Mouse (Mus musculus) CD8-positive naive resting alpha-beta T cell, adult 57 days (primary cell): ENCODE measurements around the gene Pigh. TPM values are rescaled to one million over a fixed set of nuclear protein-coding genes. Genes with fewer than 3 reads are reported as not detected.

ENCODE experiments used
- total RNA-seq: library from RNA; stranded (reverse); gene quantifications from one replicate; pipeline ENCODE4 v1.2.4, GENCODE M21; 2023

Pigh gene
- total RNA-seq = 7.0 TPM

GRCm38 (mm10) chr12:79089182-79089812 lies at the start of gene Pigh:
Gene Pigh (minus strand): TSS chr12:79089651.

DNA sequence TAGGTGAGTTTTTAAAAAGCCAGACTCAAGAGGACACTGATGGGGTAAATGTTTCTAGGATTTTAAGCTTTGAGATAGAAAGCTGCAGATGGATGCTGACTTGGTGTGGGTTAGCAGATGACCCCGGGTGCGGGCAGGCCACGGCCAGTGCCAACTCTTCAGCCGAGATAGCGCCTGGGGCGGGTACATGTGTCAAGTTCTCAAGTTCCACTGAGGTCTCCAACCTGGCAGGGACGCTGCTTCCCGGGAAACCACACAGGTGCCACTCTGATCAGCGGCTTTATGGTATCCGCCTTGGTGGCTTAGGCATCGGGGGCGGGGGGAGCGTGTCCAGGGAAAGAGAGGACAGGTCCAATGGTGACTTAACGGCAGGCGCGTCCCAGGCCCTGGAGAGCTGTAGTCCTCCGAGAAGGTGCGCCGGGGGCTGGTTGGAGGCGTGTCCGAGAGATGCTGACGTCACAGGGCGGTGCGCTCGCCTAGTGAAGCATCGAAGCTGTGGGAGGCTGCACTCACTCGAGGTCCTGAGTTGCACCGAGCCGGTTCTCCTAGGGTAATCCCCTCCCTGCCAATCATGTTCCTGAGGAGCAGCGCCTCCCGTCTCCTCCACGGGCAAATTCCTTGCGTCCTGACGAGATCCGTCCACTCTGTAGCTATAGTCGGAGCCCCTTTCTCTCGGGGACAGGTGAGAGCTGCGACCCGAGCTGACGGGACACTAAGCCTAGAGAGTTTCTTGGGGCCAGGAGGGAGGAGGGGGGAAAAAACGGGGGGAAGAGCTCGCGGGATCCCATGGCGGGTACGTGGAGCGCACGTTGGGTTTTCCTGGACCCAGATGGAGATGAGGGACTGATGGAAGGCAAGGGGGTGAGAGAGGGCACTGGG lies 41.1 kb upstream of the Pigh start, which contains the start of gene Arg2:
Arg2 (plus strand) TSS at position 479 of the 879 bp plus-strand sequence.

Other genes starting within 250 kb of the Pigh start
- 86.8 TPM for gene Atp6v1d, start 228.0 kb downstream of the Pigh start, total RNA-seq
- 55.9 TPM for gene Eif2s1, start 227.8 kb downstream of the Pigh start, total RNA-seq
- gene Plek2, start 182.7 kb downstream of the Pigh start, total RNA-seq = not detected
- 52.5 TPM for gene Tmem229b, start 82.0 kb downstream of the Pigh start, total RNA-seq
- 0.52 TPM for gene Plekhh1, start 60.5 kb downstream of the Pigh start, total RNA-seq
- not detected for gene Arg2, start 41.1 kb upstream of the Pigh start, total RNA-seq
- 53.2 TPM for gene Vti1b, start 83.0 kb upstream of the Pigh start, total RNA-seq
- 18.7 TPM for gene Rdh11, start 102.6 kb upstream of the Pigh start, total RNA-seq
- 4.1 TPM for gene Rdh12, start 119.3 kb upstream of the Pigh start, total RNA-seq
- gene Zfyve26, start 206.7 kb upstream of the Pigh start, total RNA-seq = 77.0 TPM
- gene Rad51b, start 207.6 kb upstream of the Pigh start, total RNA-seq = not detected